Mouse (Mus musculus) lung, postnatal 10 days (tissue): Measurements from ENCODE around the gene Tas2r138.
"Not testable (repeated sequence)": the region's sequence is repeated elsewhere in the genome, so short reads cannot be mapped to it uniquely, and the experiment has no call there.

ENCODE experiments used
- DNase-seq: peaks from one replicate; pipeline ENCODE4 v3.0.0; 2021

Gene Tas2r138

DNA sequence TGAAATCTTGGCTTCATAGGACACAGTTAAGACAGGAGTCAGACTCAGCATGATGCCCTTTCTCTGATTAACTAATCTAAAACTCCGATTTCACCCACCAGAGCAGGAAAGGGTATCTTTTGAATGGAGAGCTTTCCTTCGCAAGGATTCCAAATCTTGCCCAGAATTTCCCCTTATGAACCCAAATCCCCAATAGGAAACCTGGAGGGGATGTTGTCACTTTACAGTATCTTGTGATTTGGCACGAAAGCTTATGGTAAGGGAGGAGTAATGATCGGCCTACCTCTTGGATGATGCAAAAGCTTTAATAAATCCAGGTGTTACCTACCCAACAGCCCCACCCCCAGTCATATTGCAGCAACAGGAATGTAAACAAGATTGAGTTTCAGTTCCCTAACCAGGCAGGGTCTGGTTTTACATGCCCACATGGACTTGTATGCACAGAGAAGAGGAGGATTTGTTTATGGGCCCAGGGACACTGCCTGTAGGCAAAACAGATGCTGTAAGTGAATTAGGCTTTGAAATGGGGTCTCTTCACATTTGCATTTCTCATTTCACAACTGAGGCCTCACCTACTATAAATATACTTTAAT, at the start of gene Tas2r138:
TSS of gene Tas2r138 (minus strand) at position 51 of the 593 bp plus-strand sequence.
- no peak for DNase-seq

DNA sequence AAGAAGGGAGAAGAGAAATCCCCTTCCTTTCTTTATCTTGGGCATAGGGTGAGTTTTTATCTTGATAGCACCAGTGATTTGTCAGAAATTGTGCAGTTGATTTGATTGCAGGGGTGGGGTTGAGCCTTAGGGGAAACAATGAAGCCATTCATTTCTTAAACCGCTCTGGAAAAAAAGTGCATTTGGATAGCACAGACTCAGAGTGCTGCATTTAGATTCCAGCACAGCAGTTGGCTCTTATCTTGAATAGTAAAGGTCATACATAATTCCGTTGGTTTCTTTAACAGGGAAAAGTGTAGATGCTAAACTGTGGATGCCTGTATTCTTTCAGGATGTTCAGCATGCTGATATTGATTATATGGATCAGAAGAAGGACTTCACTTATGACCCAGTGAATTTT, 47.8 kb upstream of the Tas2r138 start:
- DNase-seq: no peak

DNA sequence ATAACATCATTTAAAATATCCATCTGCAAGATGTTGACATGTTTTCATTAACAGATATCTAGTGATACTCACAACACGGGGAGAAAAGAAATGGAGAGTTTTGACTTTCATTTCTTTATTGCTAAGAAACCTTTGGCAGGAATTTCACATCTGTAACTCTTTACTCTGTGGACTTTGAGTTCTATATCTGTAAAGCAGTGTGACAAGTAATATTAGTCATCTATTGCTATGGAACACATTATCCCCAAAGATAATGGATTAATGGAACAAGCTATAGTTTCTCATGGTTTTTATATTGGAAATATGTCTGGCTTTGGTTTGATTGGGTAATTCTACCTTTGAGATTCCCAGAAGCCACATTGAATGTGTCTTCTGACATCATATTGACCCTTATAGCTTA, 37.8 kb upstream of the Tas2r138 start:
- DNase-seq: no peak

DNA sequence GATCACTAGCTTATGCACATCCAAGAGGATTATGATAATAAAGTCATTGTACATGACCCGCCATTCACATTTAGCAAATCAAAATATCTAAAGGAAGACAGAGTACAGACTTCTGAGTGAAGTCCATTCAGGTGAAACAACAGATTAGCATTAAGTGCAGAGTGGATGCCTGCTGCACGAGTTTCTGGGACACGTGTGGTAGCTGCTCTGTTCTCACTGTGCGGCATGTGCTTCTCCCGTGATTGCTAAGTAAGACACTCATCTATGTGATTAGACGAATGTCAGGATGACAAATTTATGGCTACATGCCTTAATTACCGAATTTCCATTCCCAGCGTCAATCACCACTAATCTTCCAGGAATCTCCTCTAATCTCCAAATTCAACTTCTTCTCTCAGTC, 32.6 kb upstream of the Tas2r138 start:
- no peak for DNase-seq

DNA sequence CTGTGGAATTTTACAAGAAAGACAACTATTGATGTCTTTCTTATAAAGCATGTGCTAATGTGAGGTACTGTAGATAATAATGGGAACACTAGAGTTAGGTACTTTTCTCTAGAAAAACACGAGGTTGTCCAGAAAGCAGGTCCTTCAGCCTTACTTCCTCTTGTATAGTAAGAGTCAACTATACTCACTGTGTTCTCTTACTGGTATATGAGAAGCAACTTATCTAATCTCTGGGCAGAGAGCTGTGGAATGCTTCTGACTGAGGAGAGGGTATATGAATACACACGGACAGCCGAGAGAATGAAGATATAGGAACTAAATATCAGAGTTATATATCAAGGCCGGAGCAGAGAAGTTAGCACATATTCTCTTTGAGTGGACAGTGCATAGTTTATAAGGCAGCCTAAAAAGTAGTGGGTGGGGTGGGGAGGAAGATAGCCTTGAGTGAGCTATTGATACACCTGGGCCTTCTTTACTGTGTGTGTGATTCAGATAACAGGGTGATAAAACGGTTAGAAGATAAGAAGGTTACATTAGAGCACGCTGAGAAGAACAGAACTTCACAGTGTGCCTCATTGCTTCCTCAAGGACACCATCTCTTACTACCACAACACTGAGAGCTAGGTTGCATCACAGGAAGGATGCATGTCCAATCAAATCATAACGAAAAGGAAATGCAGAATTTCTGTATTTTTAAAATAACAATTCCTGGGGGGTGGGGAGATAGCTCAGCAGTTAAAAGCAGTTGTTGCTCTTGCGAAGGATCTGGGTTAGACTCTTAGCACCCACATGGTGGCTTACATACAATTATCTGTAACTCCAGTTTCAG, 27.8 kb upstream of the Tas2r138 start:
- no peak for DNase-seq

DNA sequence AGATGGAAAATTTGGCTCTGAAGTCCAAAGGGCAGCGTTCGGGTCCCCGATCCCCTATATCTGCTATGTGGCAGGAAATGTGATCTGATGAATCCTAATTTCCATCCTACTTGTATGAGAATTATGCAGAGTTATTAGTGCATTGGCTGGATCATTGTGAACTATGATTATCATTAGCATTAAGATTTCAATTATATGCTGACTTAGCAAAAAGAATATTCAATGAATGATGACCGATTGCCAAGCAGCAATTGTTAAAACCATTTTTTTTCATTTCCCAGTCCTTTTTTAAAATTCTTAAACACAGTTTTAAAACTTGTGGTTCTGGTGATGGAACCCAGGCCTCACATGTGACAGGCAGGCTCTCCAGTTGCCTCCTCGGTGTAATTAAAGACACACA, 24.6 kb upstream of the Tas2r138 start:
- no peak for DNase-seq

DNA sequence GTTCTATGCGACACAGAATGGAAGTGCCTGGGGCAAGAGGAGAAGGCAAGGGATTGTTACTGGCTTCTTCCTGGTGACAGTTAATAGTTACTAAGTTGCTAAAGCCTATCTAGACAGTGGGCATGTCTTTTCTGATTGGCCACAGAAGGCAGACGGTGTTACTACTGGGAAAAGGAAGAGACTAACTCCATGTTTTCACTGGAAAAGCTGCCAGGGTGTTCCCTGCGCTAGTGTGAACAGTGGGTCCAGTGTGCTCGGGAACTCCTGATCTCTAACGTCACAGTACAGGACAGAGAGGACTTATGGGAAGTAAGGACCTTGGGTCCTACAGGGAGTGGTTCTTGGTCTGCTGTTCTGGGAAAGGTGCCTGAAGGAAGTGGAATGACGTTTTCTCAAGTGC, 22.4 kb upstream of the Tas2r138 start:
- no peak for DNase-seq

DNA sequence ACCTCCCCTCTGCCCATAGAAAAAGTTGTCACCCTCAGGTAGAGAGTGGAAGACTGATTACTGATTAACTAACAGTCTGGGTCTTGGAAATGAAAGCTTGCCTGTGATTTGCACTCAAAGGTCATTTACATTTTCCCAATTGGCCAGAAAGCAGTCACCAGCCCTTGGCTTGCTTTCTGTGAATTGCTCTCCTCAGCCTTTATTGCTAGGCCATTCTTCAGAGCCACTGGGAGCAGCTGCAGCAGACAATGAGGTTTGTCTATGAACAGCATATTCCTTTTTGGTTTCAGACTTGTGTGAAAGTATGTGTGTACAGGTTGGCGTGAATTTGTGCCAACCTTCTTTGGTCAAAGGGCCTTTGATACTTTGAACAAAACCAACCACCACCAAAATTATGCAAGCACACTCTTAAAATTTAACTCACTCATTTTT, 21.5 kb upstream of the Tas2r138 start:
- DNase-seq: no peak

DNA sequence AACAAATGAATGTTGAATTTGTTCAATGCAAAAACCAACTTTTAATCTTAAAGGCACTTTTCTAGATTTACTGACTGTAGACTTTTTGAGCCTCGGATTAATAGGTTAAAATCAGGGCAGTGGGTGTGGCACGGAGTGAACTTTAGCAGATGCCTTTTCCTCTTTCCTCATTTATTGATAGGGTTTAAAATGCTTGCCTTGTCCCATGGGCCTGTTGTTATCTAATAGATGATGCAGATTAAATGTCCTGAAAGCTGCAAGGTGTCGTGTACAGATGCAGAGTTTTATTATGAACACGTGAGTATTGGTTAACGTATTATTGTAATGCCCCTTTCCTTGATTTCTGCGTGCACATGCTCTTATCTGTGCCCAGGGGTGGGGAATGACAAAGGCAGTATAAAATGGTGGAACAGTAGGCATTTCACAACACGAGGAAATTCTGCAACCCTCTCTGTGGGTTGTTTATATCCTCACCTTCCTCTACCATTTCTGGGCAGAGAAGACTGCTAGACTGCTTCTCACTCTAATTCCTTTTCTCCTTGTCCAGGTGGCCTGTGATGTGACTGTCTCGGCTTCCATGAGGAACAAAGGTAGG, 15.4 kb upstream of the Tas2r138 start, which contains the start of gene Mgam:
TSS of gene Mgam (plus strand) at position 426 of the 595 bp plus-strand sequence.
- no peak for DNase-seq

DNA sequence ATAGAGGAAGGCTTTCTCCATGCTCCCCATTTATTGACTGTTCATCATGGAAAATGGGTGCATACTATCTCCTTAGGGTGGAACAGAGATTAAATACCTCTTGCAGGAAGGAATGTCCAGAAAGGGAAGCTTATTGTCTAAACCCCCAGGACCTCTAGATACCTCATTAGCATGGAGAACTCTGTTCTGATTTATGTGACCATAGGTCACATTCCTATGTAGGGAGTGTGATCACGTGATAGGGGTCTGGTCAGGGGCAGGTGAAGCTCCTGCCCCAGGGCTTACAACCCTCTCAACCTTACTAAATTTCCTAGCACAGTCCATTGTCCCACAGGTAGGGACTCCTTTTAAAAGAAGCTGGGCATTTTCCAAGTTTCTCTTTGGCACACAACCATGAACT, 13.0 kb upstream of the Tas2r138 start:
- no peak for DNase-seq

DNA sequence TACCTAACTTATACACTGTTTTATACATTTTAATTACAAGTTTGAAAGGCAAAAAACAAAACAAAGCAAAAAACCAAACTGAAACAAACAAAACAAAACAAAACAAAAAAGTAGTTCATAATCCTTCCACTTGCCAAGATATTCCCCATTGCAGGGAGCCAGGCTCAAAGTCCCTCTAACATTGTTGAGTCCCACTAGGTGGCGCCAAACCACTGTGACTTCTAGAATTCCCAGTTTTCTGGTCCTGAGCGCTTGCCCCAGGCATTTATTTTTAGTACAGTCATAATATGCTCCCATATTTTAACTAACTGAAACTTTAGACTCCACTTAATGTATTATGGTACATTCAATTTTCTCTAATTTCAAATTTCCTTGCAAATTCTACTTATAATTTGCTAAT, 4.9 kb upstream of the Tas2r138 start:
- DNase-seq: peak; percentile 54

DNA sequence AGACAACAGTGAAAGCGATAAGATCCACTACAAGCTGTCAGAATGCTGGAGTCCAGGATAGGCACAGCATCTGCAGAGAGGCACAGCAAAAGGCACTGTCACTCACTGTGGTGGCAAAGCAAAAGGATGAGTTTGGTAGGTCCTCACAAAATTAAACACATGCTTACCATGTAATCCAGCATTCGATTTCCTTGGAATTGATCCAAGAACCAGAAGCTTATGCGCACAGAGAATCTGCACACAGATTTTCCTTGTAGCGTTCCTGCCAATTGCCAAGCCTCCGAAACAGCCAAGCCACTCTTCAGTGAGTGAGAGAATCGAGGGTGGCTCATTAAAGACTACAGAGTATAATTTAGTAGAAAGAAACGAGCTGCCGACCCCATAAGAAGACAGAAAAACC, 2.9 kb downstream of the Tas2r138 start:
- DNase-seq: no peak

DNA sequence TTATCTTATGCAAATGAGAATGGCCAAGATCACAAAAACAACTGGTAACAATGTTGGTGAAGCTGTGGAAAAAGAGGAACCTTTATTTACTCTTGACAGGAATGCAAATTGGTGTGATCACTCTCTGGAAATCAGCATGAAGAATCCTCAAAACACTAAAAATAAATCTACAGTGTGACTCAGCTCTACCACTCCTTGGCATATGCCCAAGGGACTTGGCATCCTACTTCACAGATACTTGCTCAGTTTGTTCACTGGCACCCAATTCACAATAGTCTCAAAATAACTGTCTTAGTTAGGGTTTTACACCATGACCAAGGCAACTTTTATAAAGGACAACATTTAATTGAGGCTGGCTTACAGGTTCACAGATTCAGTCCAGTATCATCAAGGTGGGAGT, 5.7 kb downstream of the Tas2r138 start:
- no peak for DNase-seq

DNA sequence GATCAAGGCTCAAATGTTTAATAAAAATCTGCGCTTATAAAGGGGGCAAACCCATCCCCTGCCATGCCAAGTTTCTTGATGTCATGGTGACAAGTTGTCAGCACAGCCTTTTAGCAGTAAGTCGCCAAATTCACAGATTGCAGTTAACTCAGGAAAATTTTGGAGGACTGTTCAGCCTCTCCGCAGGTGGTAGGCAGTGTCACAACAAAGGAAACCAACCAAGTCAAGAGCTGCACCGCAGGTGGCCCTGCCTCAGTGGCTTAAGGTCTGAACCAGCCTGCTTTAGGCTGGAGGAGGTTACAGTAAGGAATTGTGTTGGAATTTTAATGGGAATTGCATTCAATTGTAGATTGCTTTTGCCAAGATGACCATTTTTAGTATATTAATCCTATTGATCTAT, 14.6 kb downstream of the Tas2r138 start:
- not testable (repeated sequence) for DNase-seq

DNA sequence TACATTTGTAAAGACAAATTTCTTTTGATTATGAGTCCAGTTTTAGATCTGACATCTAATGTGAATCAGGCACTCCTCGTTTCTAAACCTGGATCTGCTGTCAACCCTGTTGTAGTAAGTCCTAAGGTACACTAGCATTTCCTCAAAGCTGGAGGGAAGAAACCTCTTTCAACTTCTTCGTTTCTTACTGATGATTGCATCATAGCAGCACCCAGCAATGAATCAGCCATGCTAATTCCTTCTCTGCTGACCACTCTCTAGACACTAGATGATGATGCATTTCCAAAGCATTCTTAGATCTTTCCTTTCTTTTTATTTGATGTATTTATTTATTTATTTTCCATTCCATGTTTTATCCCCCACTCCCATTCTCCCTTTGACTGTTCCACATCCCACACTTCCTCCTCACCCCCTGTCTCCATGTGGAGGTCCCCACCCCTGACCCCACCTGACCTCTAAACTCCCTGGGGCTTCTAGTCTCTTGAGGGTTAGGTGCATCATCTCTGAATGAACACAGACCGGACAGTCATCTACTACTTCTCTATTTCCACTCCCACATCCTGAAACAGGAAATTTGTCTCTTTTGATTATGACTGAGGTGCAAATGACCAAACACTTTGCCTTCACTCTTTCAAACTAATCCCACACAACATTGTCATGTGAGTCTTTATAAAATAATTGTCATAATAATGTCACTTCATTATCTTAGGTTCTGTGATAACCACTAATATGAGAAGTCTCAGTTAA, 18.1 kb downstream of the Tas2r138 start:
- DNase-seq: no peak

DNA sequence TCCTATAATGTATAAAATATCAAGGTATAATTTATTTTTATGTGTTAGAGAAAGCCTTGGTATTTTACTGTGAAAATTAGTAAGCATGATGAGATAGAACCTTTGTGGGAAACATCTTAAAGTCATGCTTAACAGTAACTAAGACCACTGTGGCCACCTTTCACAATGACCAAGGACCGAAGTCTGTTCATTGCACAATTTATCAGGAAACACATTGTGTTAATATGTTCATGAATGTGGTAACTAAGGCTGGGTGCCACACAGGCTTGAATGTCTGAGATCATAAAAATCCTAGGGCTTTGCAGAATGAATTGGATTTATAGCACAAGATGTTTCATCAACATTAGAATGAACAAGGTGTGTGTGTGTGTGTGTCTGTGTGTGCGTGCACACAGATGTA, 24.8 kb downstream of the Tas2r138 start:
- no peak for DNase-seq

DNA sequence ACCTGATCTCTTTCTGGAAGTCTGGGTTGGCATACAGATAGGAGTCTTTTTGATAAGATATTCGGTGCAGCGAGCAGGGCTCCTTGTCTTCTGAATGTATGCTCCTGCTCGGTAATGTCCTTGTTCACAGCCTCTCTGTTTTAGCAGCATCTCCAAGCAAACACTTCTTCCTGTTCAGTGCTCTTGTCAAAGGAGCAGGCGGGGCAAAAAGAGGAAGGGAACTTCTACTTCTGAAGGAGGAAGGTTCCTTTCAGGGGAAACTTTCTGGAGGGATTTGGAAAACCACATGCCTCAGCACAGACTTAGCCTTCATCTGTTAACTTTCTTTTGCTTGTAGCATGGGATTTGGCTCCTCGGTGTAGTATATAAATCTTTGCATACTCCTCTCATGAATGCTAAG, 27.5 kb downstream of the Tas2r138 start, which contains the start of gene Clec5a:
TSS of gene Clec5a (minus strand) at position 177 of the 400 bp plus-strand sequence.
- no peak for DNase-seq

DNA sequence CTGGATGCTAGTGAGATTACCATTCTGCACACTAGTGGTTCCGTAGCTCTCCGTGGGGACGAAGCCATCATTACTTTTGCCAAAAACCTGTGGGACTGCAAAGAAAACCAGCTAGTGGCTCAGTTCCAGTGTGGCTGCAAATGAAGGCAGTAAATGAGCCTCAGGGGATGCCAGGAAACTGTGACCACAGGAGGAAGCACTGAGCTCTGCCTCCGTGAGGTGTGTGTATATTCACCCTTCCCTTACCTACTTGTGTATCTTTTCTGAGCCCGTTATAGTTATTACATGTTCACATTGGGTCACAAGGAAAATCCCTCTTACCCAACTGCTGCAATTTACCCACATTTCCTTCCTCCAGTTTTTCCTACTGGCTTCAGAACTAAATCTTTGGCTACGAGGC, 28.8 kb downstream of the Tas2r138 start:
- DNase-seq: no peak

DNA sequence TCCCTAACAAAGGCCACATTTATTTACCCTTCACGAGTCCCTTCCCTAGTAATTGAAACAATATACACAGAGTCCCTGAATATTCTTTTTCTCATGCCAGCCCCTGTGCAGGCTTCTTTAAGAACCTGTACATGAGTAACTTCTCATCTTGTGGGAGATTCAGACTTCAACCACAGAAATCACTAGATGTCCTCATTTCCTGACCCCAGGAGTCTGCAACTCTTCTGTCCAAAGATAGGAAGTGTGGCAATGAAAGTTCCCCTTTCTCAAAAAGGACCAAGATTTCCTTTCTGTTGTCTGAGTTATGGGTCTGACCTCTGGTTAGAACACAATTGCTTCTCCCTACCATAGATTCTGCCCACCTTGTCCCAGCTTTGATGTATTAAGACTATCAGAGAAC, 36.8 kb downstream of the Tas2r138 start:
- no peak for DNase-seq

DNA sequence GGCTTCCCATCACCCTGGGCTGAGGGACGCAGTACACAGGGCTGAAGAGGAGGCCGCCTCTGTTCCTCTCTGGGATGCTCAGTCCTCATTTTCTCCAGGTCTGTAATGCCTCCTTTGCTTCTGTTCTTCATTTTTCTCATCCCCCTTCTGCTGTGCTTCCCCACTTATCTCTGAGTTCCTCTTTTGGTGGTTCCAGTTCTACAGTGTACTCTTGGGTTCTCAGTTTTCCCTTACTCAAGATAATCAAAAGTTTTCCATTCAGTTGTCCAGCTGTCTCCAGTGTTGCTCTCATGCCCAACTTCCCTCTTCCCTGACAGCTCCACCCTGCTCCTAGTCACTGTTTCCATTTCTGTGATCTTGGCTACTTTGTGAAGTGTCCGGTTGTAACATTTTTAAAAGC, 39.5 kb downstream of the Tas2r138 start:
- DNase-seq: no peak

DNA sequence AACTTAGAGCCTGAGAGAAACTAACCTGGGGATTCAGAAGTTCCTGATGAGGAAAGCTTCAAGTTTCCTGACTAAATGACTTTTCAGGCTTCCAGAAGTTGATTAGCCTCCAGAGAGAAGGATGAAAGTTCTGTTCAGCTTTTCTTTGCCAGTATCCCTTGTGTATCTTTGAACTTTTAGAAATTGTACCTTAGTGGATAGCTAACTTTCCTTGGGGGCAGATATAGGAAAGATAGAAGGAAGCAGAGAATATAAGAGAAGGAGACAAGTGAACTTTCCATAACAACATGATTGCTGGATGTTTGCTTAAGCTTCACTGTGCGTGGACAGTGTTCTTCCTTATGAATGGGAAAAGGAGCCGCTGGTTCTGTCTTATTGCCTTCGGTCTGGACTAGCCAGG, 43.9 kb downstream of the Tas2r138 start, which contains the start of gene Olfr460:
TSS of gene Olfr460 (plus strand) at position 301 of the 400 bp plus-strand sequence.
- DNase-seq: no peak
